Mouse (Mus musculus): Measurements from ENCODE around the gene Il23r. TPM values are rescaled to one million over a fixed set of nuclear protein-coding genes. Genes with fewer than 3 reads are reported as not detected.

Il23r gene
- polyA plus RNA-seq (2015; fragmentation: Nextera tagmentation; extraction: Ambion mirVana), result not detected in 2 replicates

GRCm38 (mm10) chr6:67491755-67492154 is at the start of gene Il23r:
Gene Il23r, minus strand, starts transcription at chr6:67491855.
- Histone ChIP-seq H3K4me1 (replicated peaks; ENCODE audit: control insufficient read depth, insufficient read depth, low read length) (no peaks in the 10 kb centered on the region), H3K9me3 (ENCODE audit: control insufficient read depth, low read length) (no peaks in the 10 kb centered on the region), H3K4me3 (replicated peaks; ENCODE audit: low read length) (no peak within 1 kb of the TSS), H3K36me3 (ENCODE audit: control insufficient read depth, insufficient read depth) (no peaks in the 10 kb centered on the region), H3K27me3 (replicated peaks; ENCODE audit: control insufficient read depth, insufficient read depth, low read length) (no peaks in the 10 kb centered on the region), H3K9ac (replicated peaks; ENCODE audit: low read depth, low read length) (no peak within 1 kb of the TSS), H3K4me2 (ENCODE audit: low read length) (no peak within 1 kb of the TSS), H3K27ac (ENCODE audit: low read length) (no peak within 1 kb of the TSS)
- ATAC-seq, result no peak
- 80% methylated on average over 2 of the region's 2 CpGs for WGBS

DNA sequence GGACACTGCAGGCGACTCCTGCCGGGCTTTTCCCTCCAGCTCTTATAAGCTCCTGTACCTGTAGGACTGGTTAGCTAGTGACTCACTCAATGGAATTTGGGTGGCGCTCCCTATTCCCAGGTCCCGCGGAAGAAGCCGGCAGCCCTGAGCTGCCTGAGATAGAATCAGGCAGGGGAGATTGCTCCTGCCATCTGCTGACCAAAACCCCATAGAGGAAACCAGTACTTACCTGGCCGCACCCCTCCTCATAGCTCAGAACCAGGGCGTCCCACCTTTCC is 44.1 kb upstream of the Il23r start, which contains the start of gene Tacstd2:
TSS of gene Tacstd2 (minus strand) at position 20 of the 278 bp plus-strand sequence.
- Histone ChIP-seq H3K4me2 (ENCODE audit: low read length) (peak within 1 kb of the TSS; percentile 79), H3K4me3 (replicated peaks; ENCODE audit: low read length) (peak within 1 kb of the TSS; percentile 51), H3K9ac (replicated peaks; ENCODE audit: low read depth, low read length) (peak within 1 kb of the TSS; percentile 32), H3K27me3 (replicated peaks; ENCODE audit: control insufficient read depth, insufficient read depth, low read length) (peaks cover 47% of the 10 kb centered on the region), H3K9me3 (ENCODE audit: control insufficient read depth, low read length) (no peaks in the 10 kb centered on the region), H3K27ac (ENCODE audit: low read length) (no peak within 1 kb of the TSS), H3K4me1 (replicated peaks; ENCODE audit: control insufficient read depth, insufficient read depth, low read length) (peaks cover 12% of the 10 kb centered on the region), H3K36me3 (ENCODE audit: control insufficient read depth, insufficient read depth) (no peaks in the 10 kb centered on the region)
- 3% methylated on average over 8 of the region's 8 CpGs for WGBS
- ATAC-seq, result no peak

GRCm38 (mm10) chr6:67535005-67535776 is 43.5 kb upstream of the Il23r start:
- Histone ChIP-seq H3K4me1 (replicated peaks; ENCODE audit: control insufficient read depth, insufficient read depth, low read length) (peaks cover 12% of the 10 kb centered on the region), H3K27ac (ENCODE audit: low read length) (no peak overlapping the region), H3K36me3 (ENCODE audit: control insufficient read depth, insufficient read depth) (no peaks in the 10 kb centered on the region), H3K9ac (replicated peaks; ENCODE audit: low read depth, low read length) (peak overlapping the region; percentile 32), H3K27me3 (replicated peaks; ENCODE audit: control insufficient read depth, insufficient read depth, low read length) (peaks cover 47% of the 10 kb centered on the region), H3K4me3 (replicated peaks; ENCODE audit: low read length) (peak overlapping the region; percentile 51), H3K4me2 (ENCODE audit: low read length) (peak overlapping the region; percentile 79), H3K9me3 (ENCODE audit: control insufficient read depth, low read length) (no peaks in the 10 kb centered on the region)
- WGBS, result 1% methylated on average over 62 of the region's 62 CpGs
- ATAC-seq, result peak; percentile 57

DNA sequence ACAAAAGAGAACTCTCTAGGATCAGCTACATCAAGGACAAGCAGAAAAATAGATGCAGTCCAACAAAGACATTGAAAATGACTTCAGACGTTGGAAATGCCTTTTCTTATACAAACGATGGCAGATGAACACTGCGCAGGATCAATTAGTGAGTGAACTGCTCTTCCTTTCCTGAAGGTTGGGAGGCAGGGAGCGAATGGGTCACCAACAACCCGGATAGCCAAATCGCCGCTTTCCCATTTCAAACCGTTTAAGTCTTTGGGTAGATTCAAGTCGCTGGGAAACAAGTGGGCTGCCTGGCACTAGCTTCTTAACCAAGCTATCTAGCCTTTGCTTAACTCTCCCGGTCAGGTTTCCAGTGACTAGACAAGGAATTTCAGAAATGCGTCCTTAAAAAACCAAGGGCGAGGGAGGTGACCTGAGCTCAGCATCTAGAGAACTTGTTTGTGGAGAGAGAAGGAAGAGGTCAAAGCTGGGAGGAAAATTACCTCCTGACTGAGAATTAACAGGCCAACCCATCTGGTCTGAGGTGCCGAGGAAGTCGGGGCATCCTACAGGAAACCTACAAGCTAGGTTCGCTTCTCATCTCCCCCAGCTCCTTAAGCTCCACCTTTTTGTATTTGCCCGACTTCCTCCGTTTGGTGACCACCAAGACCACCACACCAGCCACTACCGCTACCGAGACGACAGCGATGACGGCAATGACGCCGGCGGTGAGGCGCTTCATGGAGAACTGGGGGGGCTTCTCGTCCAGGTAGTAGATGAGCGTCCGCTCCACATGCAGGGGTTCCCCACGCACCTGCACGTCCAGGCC is 42.7 kb upstream of the Il23r start:
- Histone ChIP-seq H3K4me2 (ENCODE audit: low read length) (peak overlapping the region; percentile 79), H3K4me3 (replicated peaks; ENCODE audit: low read length) (peak overlapping the region; percentile 51), H3K9ac (replicated peaks; ENCODE audit: low read depth, low read length) (peak overlapping the region; percentile 32), H3K4me1 (replicated peaks; ENCODE audit: control insufficient read depth, insufficient read depth, low read length) (peaks cover 12% of the 10 kb centered on the region), H3K36me3 (ENCODE audit: control insufficient read depth, insufficient read depth) (no peaks in the 10 kb centered on the region), H3K9me3 (ENCODE audit: control insufficient read depth, low read length) (no peaks in the 10 kb centered on the region), H3K27me3 (replicated peaks; ENCODE audit: control insufficient read depth, insufficient read depth, low read length) (peaks cover 47% of the 10 kb centered on the region), H3K27ac (ENCODE audit: low read length) (no peak overlapping the region)
- ATAC-seq, result peak; percentile 23; the same call in 1 of the 2 replicates
- 7% methylated on average over 31 of the region's 31 CpGs for WGBS

GRCm38 (mm10) chr6:67532665-67533440 is 41.2 kb upstream of the Il23r start:
- peak overlapping the region; percentile 4; the same call in 1 of the 2 replicates for H3K4me3 ChIP-seq (replicated peaks; ENCODE audit: low read length)
- peaks cover 12% of the 10 kb centered on the region for H3K4me1 ChIP-seq (replicated peaks; ENCODE audit: control insufficient read depth, insufficient read depth, low read length)
- H3K27ac ChIP-seq (ENCODE audit: low read length), result no peak overlapping the region
- peaks cover 47% of the 10 kb centered on the region for H3K27me3 ChIP-seq (replicated peaks; ENCODE audit: control insufficient read depth, insufficient read depth, low read length)
- WGBS, result 10% methylated on average over 29 of the region's 29 CpGs
- H3K9ac ChIP-seq (replicated peaks; ENCODE audit: low read depth, low read length), result no peak overlapping the region
- peak; percentile 63 for ATAC-seq
- H3K9me3 ChIP-seq (ENCODE audit: control insufficient read depth, low read length), result no peaks in the 10 kb centered on the region
- no peaks in the 10 kb centered on the region for H3K36me3 ChIP-seq (ENCODE audit: control insufficient read depth, insufficient read depth)
- peak overlapping the region; percentile 25 for H3K4me2 ChIP-seq (ENCODE audit: low read length)

DNA sequence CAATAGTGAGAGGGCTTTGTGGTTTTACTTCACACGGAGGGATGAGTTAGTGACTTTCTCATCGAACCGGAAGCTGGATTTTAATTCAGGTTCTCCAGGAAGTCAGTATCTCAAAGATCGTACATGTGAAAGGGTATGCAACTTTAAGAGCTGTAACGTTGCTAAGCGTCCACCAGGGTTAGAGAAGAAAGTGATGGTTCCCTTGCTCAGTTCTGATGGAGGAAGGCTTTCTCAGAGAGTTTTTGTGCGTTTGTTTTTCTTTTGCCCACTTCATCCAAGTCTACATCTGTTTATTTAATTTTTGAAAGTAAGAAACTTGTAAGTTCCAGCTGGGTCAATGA is 40.1 kb upstream of the Il23r start:
- H3K9ac ChIP-seq (replicated peaks; ENCODE audit: low read depth, low read length), result no peak overlapping the region
- no peak overlapping the region for H3K27ac ChIP-seq (ENCODE audit: low read length)
- H3K4me1 ChIP-seq (replicated peaks; ENCODE audit: control insufficient read depth, insufficient read depth, low read length), result peaks cover 12% of the 10 kb centered on the region
- no peaks in the 10 kb centered on the region for H3K9me3 ChIP-seq (ENCODE audit: control insufficient read depth, low read length)
- H3K4me2 ChIP-seq (ENCODE audit: low read length), result no peak overlapping the region
- H3K4me3 ChIP-seq (replicated peaks; ENCODE audit: low read length), result no peak overlapping the region
- no peak for ATAC-seq
- H3K36me3 ChIP-seq (ENCODE audit: control insufficient read depth, insufficient read depth), result no peaks in the 10 kb centered on the region
- 61% methylated on average over 7 of the region's 7 CpGs for WGBS
- H3K27me3 ChIP-seq (replicated peaks; ENCODE audit: control insufficient read depth, insufficient read depth, low read length), result peaks cover 47% of the 10 kb centered on the region

- Histone ChIP-seq H3K9me3 (ENCODE audit: control insufficient read depth, low read length) (no peaks in the 10 kb centered on the region), H3K27ac (ENCODE audit: low read length) (no peak overlapping the region), H3K4me3 (replicated peaks; ENCODE audit: low read length) (no peak overlapping the region), H3K9ac (replicated peaks; ENCODE audit: low read depth, low read length) (no peak overlapping the region), H3K27me3 (replicated peaks; ENCODE audit: control insufficient read depth, insufficient read depth, low read length) (peaks cover 44% of the 10 kb centered on the region), H3K4me2 (ENCODE audit: low read length) (no peak overlapping the region), H3K36me3 (ENCODE audit: control insufficient read depth, insufficient read depth) (no peaks in the 10 kb centered on the region), H3K4me1 (replicated peaks; ENCODE audit: control insufficient read depth, insufficient read depth, low read length) (peaks cover 12% of the 10 kb centered on the region)
- ATAC-seq, result no peak
- WGBS, result 61% methylated on average over 9 of the region's 9 CpGs
Measured at GRCm38 (mm10) chr6:67530992-67531821, 39.6 kb upstream of the Il23r start.

DNA sequence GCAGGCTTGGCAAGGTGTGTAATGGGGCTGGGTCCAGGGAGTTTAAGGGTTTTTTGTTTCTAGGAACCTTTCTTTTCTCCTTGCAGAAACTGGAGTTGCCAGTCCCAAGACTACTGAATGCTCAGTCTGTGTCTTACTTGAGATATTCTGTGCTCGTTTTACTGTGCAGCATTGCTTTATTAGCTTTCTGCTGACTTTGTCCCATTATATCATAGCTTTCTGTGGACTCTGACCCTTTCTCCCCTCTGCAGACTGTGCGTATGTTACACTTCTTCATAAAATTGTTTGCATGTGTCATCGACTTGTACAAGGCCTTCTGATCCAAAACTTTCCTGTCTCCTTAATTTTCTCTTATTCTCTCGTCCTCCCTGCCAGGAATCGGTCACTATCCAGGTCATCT is 34.7 kb upstream of the Il23r start:
- no peak overlapping the region for H3K27ac ChIP-seq (ENCODE audit: low read length)
- H3K4me1 ChIP-seq (replicated peaks; ENCODE audit: control insufficient read depth, insufficient read depth, low read length), result no peaks in the 10 kb centered on the region
- no peak overlapping the region for H3K4me3 ChIP-seq (replicated peaks; ENCODE audit: low read length)
- no peaks in the 10 kb centered on the region for H3K36me3 ChIP-seq (ENCODE audit: control insufficient read depth, insufficient read depth)
- WGBS, result 93% methylated on average over 5 of the region's 5 CpGs
- no peak overlapping the region for H3K9ac ChIP-seq (replicated peaks; ENCODE audit: low read depth, low read length)
- H3K27me3 ChIP-seq (replicated peaks; ENCODE audit: control insufficient read depth, insufficient read depth, low read length), result peaks cover 2% of the 10 kb centered on the region
- H3K4me2 ChIP-seq (ENCODE audit: low read length), result no peak overlapping the region
- no peaks in the 10 kb centered on the region for H3K9me3 ChIP-seq (ENCODE audit: control insufficient read depth, low read length)
- no peak for ATAC-seq
